Mouse (Mus musculus): ENCODE results near the gene Immp2l. TPM values are rescaled to one million over a fixed set of nuclear protein-coding genes. Genes with fewer than 3 reads are reported as not detected.

The Immp2l gene
- polyA plus RNA-seq, 1 experiment from 2014 or later, result 12.5 TPM

DNA sequence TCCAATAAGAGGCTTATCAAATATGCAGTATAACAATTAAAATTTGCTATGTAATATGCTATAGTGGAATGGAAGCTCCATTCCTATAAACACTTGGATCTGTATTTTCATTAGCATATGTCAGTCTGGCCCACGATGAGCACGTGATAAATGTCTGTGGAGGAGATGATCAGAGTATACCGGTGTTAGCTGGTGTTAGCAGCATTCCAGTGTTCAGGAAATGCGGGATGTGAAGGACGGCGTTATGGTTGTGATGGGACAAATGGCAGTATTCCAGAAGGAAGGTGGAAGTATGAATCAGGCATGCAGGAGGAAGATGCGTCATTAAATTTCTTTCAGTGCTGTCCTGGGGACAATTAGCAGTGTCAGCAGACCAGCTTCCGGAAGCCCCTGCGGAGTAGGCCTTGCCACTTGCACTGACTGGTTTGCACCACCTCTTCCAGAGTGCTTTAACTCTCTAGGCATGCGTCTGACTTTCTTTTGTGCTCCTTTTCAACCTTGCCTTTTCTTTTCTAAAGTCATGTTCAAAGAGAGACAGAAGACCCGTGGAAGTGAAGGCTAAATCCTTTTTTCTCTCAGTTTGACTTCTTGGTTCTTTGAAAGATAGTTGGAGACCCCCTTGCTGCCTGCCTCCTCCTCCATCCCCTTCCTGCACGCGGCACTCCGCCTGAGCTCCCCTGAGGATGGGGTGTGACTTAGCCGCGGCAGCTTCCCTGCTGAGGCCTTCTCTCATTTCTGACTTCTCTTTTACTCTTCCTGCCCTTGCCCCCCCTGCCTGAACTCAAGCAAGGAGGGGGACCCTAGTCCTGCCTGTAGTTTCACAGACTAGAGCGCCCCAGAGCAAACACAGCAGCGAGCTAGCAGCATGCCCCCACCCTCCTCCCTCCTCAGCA lies 541.9 kb downstream of the Immp2l start:
- no peak overlapping the region for H3K27ac ChIP-seq (ENCODE audit: low read length)
- no peak overlapping the region for H3K4me3 ChIP-seq (ENCODE audit: low read depth, low read length)
- H3K27me3 ChIP-seq (ENCODE audit: control insufficient read depth, insufficient read depth, low read depth, low read length), result no peaks in the 10 kb centered on the region
- H3K4me2 ChIP-seq (ENCODE audit: low read depth, low read length), result 0 out of 2 replicates have a peak overlapping the region, but pooled peaks have one; percentile 20
- peaks cover 3% of the 10 kb centered on the region; the same call in 1 of the 2 replicates for H3K4me1 ChIP-seq (ENCODE audit: control insufficient read depth, low read depth, low read length)
- no peaks in the 10 kb centered on the region for H3K36me3 ChIP-seq (ENCODE audit: control insufficient read depth, insufficient read depth)
- H3K9ac ChIP-seq (ENCODE audit: low read depth, low read length), result no peak overlapping the region
- ATAC-seq (ENCODE audit: low read depth), result peak; percentile 47
- no peaks in the 10 kb centered on the region for H3K9me3 ChIP-seq (replicated peaks; ENCODE audit: control insufficient read depth, low read length)
- 16% methylated on average over 18 of the region's 18 CpGs for WGBS (ENCODE audit: insufficient replicate concordance)

DNA sequence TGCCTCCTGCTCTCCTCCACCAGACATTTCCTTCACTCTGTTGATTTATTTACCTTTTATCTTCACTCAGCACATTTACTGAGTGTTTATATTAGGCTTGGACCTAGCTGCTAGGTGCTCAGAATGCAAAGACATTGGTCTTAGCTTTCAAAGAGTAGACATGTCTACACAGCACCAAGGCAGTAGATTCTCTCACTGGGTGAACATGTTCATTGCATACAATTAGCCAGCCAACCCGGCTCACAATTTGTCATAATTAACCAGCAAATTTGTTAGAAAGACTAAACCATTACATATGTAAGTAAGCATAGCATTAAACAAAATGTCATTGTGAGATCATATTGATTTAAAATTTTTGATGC lies 542.5 kb downstream of the Immp2l start:
- H3K9ac ChIP-seq (ENCODE audit: low read depth, low read length), result no peak overlapping the region
- ATAC-seq (ENCODE audit: low read depth), result no peak

DNA sequence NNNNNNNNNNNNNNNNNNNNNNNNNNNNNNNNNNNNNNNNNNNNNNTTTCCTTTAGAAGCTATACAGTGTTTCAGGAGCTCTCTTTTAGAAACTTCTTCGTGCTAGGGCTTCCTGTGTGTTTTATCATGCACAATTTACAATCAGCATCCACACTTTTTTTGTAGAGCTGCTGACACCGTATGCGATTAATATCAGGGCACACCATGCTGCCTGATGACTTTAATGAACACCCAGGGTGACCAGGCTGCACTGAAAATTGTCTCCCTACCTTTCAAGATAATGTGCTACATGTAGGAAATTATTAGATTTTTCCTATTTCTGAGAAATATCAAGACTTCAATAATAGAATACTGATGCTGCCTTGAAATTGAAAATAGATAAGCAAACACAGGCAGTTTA lies 549.9 kb downstream of the Immp2l start:
- no peak overlapping the region for H3K4me2 ChIP-seq (ENCODE audit: low read depth, low read length)
- no peak for ATAC-seq (ENCODE audit: low read depth)
- WGBS (ENCODE audit: insufficient replicate concordance), result 17% methylated on average over 3 of the region's 3 CpGs

More for the DNA sequence above, 542.5 kb downstream of the Immp2l start:
- Histone ChIP-seq H3K4me2 (ENCODE audit: low read depth, low read length) (no peak overlapping the region), H3K9me3 (replicated peaks; ENCODE audit: control insufficient read depth, low read length) (no peaks in the 10 kb centered on the region), H3K36me3 (ENCODE audit: control insufficient read depth, insufficient read depth) (no peaks in the 10 kb centered on the region), H3K27me3 (ENCODE audit: control insufficient read depth, insufficient read depth, low read depth, low read length) (no peaks in the 10 kb centered on the region), H3K4me3 (ENCODE audit: low read depth, low read length) (no peak overlapping the region), H3K27ac (ENCODE audit: low read length) (no peak overlapping the region), H3K4me1 (ENCODE audit: control insufficient read depth, low read depth, low read length) (peaks cover 3% of the 10 kb centered on the region; the same call in 1 of the 2 replicates)
- WGBS (ENCODE audit: insufficient replicate concordance), result 35% methylated on average over 1 of the region's 1 CpGs

DNA sequence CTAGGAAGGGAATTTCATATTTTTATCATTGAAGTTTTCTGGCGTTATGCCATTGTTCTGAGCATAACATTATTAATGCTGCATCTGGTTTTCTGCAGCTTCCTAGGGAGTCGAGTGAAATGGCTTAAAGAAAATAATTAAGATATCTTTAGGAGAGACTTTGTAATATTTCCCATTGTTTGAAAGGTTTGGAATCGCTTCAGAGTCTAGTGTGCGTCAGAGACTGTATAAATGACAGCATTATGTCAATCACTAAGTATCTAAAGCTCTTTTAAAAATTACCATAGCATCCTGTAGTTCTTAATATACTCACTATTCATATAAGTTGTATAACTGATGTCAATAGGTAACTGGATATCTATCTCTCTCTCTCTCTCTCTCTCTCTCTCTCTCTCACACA lies 551.3 kb downstream of the Immp2l start:
- Histone ChIP-seq H3K36me3 (ENCODE audit: control insufficient read depth, insufficient read depth) (no peaks in the 10 kb centered on the region), H3K9me3 (replicated peaks; ENCODE audit: control insufficient read depth, low read length) (no peaks in the 10 kb centered on the region), H3K9ac (ENCODE audit: low read depth, low read length) (no peak overlapping the region), H3K4me3 (ENCODE audit: low read depth, low read length) (no peak overlapping the region), H3K4me1 (ENCODE audit: control insufficient read depth, low read depth, low read length) (no peaks in the 10 kb centered on the region), H3K27me3 (ENCODE audit: control insufficient read depth, insufficient read depth, low read depth, low read length) (no peaks in the 10 kb centered on the region), H3K4me2 (ENCODE audit: low read depth, low read length) (no peak overlapping the region), H3K27ac (ENCODE audit: low read length) (no peak overlapping the region)
- ATAC-seq (ENCODE audit: low read depth), result no peak
- WGBS (ENCODE audit: insufficient replicate concordance), result 63% methylated on average over 4 of the region's 4 CpGs

More for the DNA sequence above, 549.9 kb downstream of the Immp2l start:
- H3K36me3 ChIP-seq (ENCODE audit: control insufficient read depth, insufficient read depth), result no peaks in the 10 kb centered on the region
- no peak overlapping the region for H3K4me3 ChIP-seq (ENCODE audit: low read depth, low read length)
- no peaks in the 10 kb centered on the region for H3K9me3 ChIP-seq (replicated peaks; ENCODE audit: control insufficient read depth, low read length)
- H3K9ac ChIP-seq (ENCODE audit: low read depth, low read length), result no peak overlapping the region
- H3K27ac ChIP-seq (ENCODE audit: low read length), result no peak overlapping the region
- H3K27me3 ChIP-seq (ENCODE audit: control insufficient read depth, insufficient read depth, low read depth, low read length), result no peaks in the 10 kb centered on the region
- no peaks in the 10 kb centered on the region for H3K4me1 ChIP-seq (ENCODE audit: control insufficient read depth, low read depth, low read length)

DNA sequence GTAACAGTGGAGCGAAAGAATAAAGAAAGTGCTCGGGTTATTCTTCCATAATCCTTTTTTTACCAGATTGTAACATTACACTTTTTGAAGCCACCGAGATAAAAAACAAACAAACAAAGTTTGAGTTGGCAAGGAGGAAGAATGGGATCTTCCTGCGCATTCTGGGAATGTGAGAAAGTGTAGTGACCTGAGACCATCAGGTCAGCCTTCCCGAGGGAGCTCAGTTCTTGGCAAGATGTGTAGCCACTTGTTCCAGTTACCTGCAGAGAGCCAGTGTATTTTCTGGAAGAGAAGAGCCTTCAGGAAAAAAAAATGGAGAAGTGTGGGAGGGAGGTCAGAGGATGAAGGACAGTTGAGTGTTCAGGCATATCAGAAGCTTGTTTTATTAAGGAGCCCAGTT lies 569.5 kb downstream of the Immp2l start:
- Histone ChIP-seq H3K9ac (ENCODE audit: low read depth, low read length) (no peak overlapping the region), H3K4me3 (ENCODE audit: low read depth, low read length) (no peak overlapping the region), H3K27ac (ENCODE audit: low read length) (no peak overlapping the region), H3K27me3 (ENCODE audit: control insufficient read depth, insufficient read depth, low read depth, low read length) (no peaks in the 10 kb centered on the region), H3K36me3 (ENCODE audit: control insufficient read depth, insufficient read depth) (no peaks in the 10 kb centered on the region), H3K9me3 (replicated peaks; ENCODE audit: control insufficient read depth, low read length) (no peaks in the 10 kb centered on the region), H3K4me2 (ENCODE audit: low read depth, low read length) (no peak overlapping the region), H3K4me1 (ENCODE audit: control insufficient read depth, low read depth, low read length) (no peaks in the 10 kb centered on the region)
- WGBS (ENCODE audit: insufficient replicate concordance), result 59% methylated on average over 5 of the region's 5 CpGs
- ATAC-seq (ENCODE audit: low read depth), result no peak

DNA sequence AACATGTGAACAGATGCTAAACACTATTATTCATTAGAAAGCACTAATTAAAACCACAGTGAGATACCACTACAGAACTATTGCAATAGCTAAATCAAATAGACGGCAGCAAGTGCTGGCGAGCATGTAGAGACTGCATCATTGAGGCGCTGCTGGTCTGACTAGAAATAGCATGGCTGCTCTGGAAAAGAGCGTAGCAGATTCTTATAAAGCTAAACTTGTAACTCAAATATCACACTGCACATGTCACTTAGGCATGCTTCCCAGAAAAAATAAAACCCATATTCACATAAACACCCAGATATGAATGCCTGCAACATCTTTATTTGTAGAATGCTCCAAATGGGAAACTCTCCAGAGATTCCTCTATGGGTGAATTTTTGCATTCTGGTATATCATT lies 570.1 kb downstream of the Immp2l start:
- WGBS (ENCODE audit: insufficient replicate concordance), result 79% methylated on average over 4 of the region's 4 CpGs
- H3K4me3 ChIP-seq (ENCODE audit: low read depth, low read length), result no peak overlapping the region
- H3K4me2 ChIP-seq (ENCODE audit: low read depth, low read length), result no peak overlapping the region
- H3K9ac ChIP-seq (ENCODE audit: low read depth, low read length), result no peak overlapping the region
- H3K27me3 ChIP-seq (ENCODE audit: control insufficient read depth, insufficient read depth, low read depth, low read length), result no peaks in the 10 kb centered on the region
- no peak overlapping the region for H3K27ac ChIP-seq (ENCODE audit: low read length)
- no peaks in the 10 kb centered on the region for H3K36me3 ChIP-seq (ENCODE audit: control insufficient read depth, insufficient read depth)
- H3K4me1 ChIP-seq (ENCODE audit: control insufficient read depth, low read depth, low read length), result no peaks in the 10 kb centered on the region
- no peak for ATAC-seq (ENCODE audit: low read depth)
- no peaks in the 10 kb centered on the region for H3K9me3 ChIP-seq (replicated peaks; ENCODE audit: control insufficient read depth, low read length)

DNA sequence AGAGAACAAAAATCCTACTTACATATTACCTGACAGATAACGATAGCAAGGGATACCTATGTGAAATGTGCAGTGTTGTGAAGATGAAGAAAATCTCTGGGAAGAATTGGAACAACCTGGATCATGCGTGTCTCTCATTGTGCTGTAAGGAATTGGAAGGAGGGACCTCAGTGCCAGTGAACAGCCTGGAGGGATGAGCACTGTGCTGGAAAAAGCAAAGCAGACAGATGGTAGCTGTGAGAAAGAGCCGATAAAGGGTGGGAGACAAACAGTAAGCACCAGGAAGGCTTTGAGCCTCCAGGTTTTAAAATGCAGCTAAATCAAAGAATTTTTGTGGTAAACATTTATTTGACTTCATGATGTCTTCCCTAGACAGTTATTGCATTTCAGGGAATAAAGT lies 591.4 kb downstream of the Immp2l start:
- no peak for ATAC-seq (ENCODE audit: low read depth)
- H3K27me3 ChIP-seq (ENCODE audit: control insufficient read depth, insufficient read depth, low read depth, low read length), result no peaks in the 10 kb centered on the region
- H3K9ac ChIP-seq (ENCODE audit: low read depth, low read length), result no peak overlapping the region
- 69% methylated on average over 3 of the region's 3 CpGs for WGBS (ENCODE audit: insufficient replicate concordance)
- no peaks in the 10 kb centered on the region for H3K36me3 ChIP-seq (ENCODE audit: control insufficient read depth, insufficient read depth)
- H3K9me3 ChIP-seq (replicated peaks; ENCODE audit: control insufficient read depth, low read length), result no peaks in the 10 kb centered on the region
- H3K4me3 ChIP-seq (ENCODE audit: low read depth, low read length), result no peak overlapping the region
- no peak overlapping the region for H3K4me2 ChIP-seq (ENCODE audit: low read depth, low read length)
- no peak overlapping the region for H3K27ac ChIP-seq (ENCODE audit: low read length)
- H3K4me1 ChIP-seq (ENCODE audit: control insufficient read depth, low read depth, low read length), result no peaks in the 10 kb centered on the region

DNA sequence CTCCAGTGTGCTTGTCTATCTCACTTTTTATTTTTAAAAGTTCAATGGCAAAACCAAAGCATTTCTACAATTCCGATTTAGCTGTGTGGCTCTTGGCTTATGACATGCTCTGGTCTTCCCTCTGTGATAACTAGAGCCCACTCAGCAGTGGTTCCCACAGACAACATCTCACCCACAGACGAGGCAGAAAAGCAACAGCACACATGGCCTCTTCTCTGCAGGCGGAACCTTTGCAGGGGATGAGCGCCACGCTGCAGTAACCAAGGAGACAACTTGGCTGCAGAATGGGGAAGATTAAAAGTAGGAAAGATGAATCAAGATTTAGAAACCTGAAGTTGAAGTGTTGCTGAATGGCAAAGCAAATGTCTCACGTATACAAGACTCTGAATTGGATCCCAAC lies 597.5 kb downstream of the Immp2l start:
- Histone ChIP-seq H3K4me2 (ENCODE audit: low read depth, low read length) (no peak overlapping the region), H3K27ac (ENCODE audit: low read length) (no peak overlapping the region), H3K9ac (ENCODE audit: low read depth, low read length) (no peak overlapping the region), H3K9me3 (replicated peaks; ENCODE audit: control insufficient read depth, low read length) (no peaks in the 10 kb centered on the region), H3K4me3 (ENCODE audit: low read depth, low read length) (no peak overlapping the region), H3K27me3 (ENCODE audit: control insufficient read depth, insufficient read depth, low read depth, low read length) (no peaks in the 10 kb centered on the region), H3K4me1 (ENCODE audit: control insufficient read depth, low read depth, low read length) (no peaks in the 10 kb centered on the region), H3K36me3 (ENCODE audit: control insufficient read depth, insufficient read depth) (no peaks in the 10 kb centered on the region)
- WGBS (ENCODE audit: insufficient replicate concordance), result 73% methylated on average over 6 of the region's 6 CpGs
- no peak for ATAC-seq (ENCODE audit: low read depth)

DNA sequence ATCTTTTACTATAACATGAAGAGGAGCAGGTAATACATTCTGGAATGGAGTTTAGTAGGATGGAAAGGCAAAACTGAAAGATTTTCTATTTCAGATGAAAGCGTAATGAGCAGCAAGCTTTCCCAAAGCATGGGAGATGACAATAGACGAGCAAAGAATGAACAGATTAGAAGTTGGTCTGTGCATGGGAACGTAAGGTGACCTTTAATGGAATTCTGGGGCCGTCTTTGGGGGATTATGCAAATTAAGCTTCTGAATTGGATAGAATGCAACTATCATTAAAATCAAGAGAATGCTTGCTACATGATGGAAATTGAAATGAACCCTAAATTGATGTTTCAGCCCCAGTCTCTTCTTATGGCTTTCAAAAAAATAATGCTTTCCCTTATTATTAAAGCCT lies 619.4 kb downstream of the Immp2l start:
- no peak for ATAC-seq (ENCODE audit: low read depth)
- no peak overlapping the region for H3K9ac ChIP-seq (ENCODE audit: low read depth, low read length)
- no peaks in the 10 kb centered on the region for H3K27me3 ChIP-seq (ENCODE audit: control insufficient read depth, insufficient read depth, low read depth, low read length)
- no peak overlapping the region for H3K4me2 ChIP-seq (ENCODE audit: low read depth, low read length)
- 59% methylated on average over 4 of the region's 4 CpGs for WGBS (ENCODE audit: insufficient replicate concordance)
- no peaks in the 10 kb centered on the region for H3K36me3 ChIP-seq (ENCODE audit: control insufficient read depth, insufficient read depth)
- no peak overlapping the region for H3K27ac ChIP-seq (ENCODE audit: low read length)
- H3K9me3 ChIP-seq (replicated peaks; ENCODE audit: control insufficient read depth, low read length), result no peaks in the 10 kb centered on the region
- H3K4me1 ChIP-seq (ENCODE audit: control insufficient read depth, low read depth, low read length), result no peaks in the 10 kb centered on the region
- no peak overlapping the region for H3K4me3 ChIP-seq (ENCODE audit: low read depth, low read length)

Data from liver, embryonic 16.5 days (tissue).